Mouse (Mus musculus): ENCODE measurements at regions not wholly inside any gene's neighbourhood (a gene's known extent, or its start where the extent isn't known, plus 50 kb on each side); places are given as distances from the start of the nearest gene placed in this dataset.

DNA sequence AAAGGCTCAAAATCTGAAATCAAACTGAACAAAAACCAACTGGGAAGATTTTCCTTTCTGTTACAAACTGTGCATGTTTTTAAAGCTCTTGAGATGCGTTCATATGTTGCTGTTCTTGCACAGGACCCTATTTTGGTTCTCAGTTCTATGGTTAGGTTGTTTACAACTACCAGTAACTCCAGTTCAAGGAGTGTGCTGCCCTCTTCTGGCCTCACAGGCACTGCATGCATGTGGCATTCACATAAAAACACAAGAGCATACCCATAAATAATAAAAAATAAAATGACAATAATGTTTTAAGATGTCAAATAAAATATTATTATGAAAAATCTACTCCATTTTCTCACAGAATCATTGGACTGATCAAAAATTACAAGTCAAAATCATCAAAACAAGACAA lies 818.9 kb downstream of the Fat4 start:
- Histone ChIP-seq H3K27me3 (ENCODE audit: control insufficient read depth, insufficient read depth, low read length) (no peaks in the 10 kb centered on the region), H3K4me3 (replicated peaks; ENCODE audit: insufficient read depth, low read depth, low read length) (no peak overlapping the region), H3K27ac (ENCODE audit: insufficient read depth, low read length) (no peak overlapping the region), H3K4me1 (ENCODE audit: control insufficient read depth, insufficient read depth, low read length) (no peaks in the 10 kb centered on the region)
- no peak for DNase-seq
- WGBS: 84% methylated on average over 1 of the region's 1 CpGs
- TF ChIP-seq POLR2A (IDR thresholded peaks at IDR 0.05; ENCODE audit: borderline replicate concordance, insufficient read depth, low read length) (no peak), CTCF (IDR thresholded peaks at IDR 0.05; ENCODE audit: borderline replicate concordance, insufficient read depth, low read depth, low read length) (peak; percentile 14; the same call in 1 of the 2 replicates)

DNA sequence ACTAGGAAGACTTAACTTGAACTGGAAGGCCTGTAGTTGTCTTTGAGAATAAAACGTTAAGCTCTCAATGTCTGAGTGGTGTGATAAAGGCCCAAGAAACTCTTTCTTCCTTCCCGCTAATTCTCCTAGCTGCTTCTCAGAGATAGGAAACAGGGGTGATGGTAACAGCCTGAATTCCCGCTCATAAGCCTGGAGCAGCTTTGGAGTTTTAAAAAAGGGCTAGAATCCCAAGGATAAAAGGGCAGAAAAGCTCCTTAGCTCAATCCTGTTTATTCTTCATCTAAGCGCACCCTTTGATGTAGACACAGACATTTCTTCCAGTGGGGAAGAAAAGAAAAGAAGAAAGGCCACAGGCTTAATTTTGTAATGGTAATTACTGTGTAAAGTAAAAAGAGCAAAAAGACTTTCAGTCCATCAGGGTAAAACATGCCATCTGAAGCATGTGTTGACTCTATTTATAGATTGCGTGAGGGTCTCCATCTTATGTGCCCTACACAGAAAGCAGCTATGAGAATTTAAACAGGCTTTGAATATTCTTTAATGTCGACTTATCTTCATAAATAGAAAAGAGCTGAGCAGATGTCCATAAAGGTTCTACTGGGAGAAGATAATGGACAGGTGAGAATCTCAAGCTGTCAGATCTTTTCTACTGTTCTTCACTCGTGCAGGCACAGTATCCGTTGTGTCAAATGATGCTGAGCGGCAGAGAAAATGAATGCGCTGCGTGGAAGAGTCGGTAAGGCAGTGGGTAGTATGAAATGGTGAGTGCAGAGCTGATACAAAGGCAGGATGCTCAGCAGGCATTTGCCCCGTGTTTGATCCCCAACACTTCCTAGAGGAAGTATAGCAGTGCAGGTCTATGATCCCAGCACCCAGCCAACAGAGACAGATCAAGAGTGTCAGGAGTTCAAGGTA lies 818.0 kb upstream of the Intu start:
- no peak overlapping the region for H3K27ac ChIP-seq (ENCODE audit: insufficient read depth, low read length)
- 80% methylated on average over 13 of the region's 13 CpGs for WGBS
- no peak overlapping the region for H3K4me3 ChIP-seq (replicated peaks; ENCODE audit: insufficient read depth, low read depth, low read length)
- no peaks in the 10 kb centered on the region for H3K4me1 ChIP-seq (ENCODE audit: control insufficient read depth, insufficient read depth, low read length)
- DNase-seq: no peak
- TF ChIP-seq POLR2A (IDR thresholded peaks at IDR 0.05; ENCODE audit: borderline replicate concordance, insufficient read depth, low read length) (no peak), CTCF (IDR thresholded peaks at IDR 0.05; ENCODE audit: borderline replicate concordance, insufficient read depth, low read depth, low read length) (no peak)
- no peaks in the 10 kb centered on the region for H3K27me3 ChIP-seq (ENCODE audit: control insufficient read depth, insufficient read depth, low read length)

DNA sequence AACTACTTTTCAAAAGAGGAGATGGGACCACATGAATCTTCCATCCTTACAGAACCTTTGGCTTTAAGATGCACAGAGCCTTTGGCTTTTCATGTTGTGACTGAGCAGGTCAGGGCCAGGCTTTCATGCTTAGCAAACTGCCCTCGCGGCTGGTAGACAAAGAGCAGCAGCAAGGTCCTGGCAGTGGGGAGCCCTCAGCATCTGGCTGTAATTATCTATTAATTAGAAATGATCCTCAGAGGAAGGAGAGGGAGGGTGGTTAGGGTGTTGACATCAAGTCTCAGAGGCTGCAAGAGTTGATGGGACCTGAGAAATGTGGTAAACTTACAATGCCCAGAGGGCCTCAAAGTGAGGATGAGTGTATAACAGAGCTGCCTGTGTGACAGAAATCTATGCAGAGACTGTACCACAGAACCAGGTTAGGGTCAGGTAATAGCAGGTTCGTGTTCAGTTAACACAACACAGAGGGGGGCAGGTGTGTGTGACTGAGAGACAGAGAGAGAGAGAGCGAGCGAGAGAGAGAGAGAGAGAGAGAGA lies 817.0 kb upstream of the Intu start:
- TF ChIP-seq POLR2A (IDR thresholded peaks at IDR 0.05; ENCODE audit: borderline replicate concordance, insufficient read depth, low read length): no peak
- TF ChIP-seq CTCF (IDR thresholded peaks at IDR 0.05; ENCODE audit: borderline replicate concordance, insufficient read depth, low read depth, low read length): no peak
- Histone ChIP-seq H3K4me3 (replicated peaks; ENCODE audit: insufficient read depth, low read depth, low read length) (no peak overlapping the region), H3K27me3 (ENCODE audit: control insufficient read depth, insufficient read depth, low read length) (no peaks in the 10 kb centered on the region), H3K27ac (ENCODE audit: insufficient read depth, low read length) (no peak overlapping the region), H3K4me1 (ENCODE audit: control insufficient read depth, insufficient read depth, low read length) (no peaks in the 10 kb centered on the region)
- no peak for DNase-seq
- 59% methylated on average over 5 of the region's 5 CpGs for WGBS

DNA sequence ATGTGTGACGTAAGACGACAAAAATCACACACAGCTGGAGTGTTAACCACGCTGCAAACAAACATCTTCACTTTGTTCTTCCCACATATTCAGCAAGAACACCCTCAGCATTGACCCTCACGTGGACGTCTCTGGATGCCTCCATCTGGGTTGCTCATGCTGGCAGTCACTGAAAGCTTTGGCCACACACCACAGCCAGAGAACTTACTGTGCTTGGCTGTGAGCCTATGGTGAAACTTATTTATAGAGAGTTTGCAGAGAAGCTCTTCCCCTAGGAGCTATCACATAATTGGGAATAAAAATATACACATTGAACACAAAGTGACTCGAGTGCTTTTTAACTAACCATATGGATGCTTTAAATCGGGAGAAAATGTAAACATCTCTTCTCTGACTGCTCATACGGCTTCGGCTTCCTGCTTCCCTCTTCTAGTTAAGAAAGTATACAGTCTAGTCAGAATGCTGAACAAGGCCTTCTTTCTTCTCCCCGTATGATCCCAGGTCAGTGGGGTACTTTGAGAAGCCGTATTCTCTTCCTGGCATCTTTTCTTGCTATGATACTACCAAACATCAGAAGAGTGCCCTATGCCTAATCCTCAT lies 812.0 kb upstream of the Intu start:
- no peak for TF ChIP-seq CTCF (IDR thresholded peaks at IDR 0.05; ENCODE audit: borderline replicate concordance, insufficient read depth, low read depth, low read length)
- no peak for TF ChIP-seq POLR2A (IDR thresholded peaks at IDR 0.05; ENCODE audit: borderline replicate concordance, insufficient read depth, low read length)
- Histone ChIP-seq H3K27ac (ENCODE audit: insufficient read depth, low read length) (no peak overlapping the region), H3K27me3 (ENCODE audit: control insufficient read depth, insufficient read depth, low read length) (no peaks in the 10 kb centered on the region), H3K4me1 (ENCODE audit: control insufficient read depth, insufficient read depth, low read length) (no peaks in the 10 kb centered on the region), H3K4me3 (replicated peaks; ENCODE audit: insufficient read depth, low read depth, low read length) (no peak overlapping the region)
- 59% methylated on average over 11 of the region's 11 CpGs for WGBS
- no peak for DNase-seq

DNA sequence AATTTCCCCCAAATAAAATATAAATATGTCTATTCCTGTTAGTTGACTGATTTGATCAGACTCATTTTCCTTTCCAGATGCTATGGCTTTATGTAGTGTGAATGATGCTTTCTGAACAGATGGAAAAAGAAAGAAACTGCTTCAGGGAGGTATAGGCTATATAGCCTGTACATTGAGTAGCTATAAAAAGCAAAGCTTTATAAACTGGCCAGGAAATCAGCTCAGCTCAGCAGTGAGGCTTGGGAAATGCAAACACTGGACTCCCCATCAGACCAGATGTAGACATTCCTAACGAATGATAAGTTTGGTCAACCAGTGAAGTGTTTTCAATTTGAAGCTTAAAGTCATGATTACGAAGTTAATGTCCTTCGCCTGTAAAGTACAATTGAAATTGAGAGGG lies 805.3 kb upstream of the Intu start:
- no peak for DNase-seq
- no peak for TF ChIP-seq POLR2A (IDR thresholded peaks at IDR 0.05; ENCODE audit: borderline replicate concordance, insufficient read depth, low read length)
- no peak for TF ChIP-seq CTCF (IDR thresholded peaks at IDR 0.05; ENCODE audit: borderline replicate concordance, insufficient read depth, low read depth, low read length)
- WGBS: 93% methylated on average over 3 of the region's 3 CpGs
- Histone ChIP-seq H3K4me1 (ENCODE audit: control insufficient read depth, insufficient read depth, low read length) (no peaks in the 10 kb centered on the region), H3K27me3 (ENCODE audit: control insufficient read depth, insufficient read depth, low read length) (no peaks in the 10 kb centered on the region), H3K4me3 (replicated peaks; ENCODE audit: insufficient read depth, low read depth, low read length) (no peak overlapping the region), H3K27ac (ENCODE audit: insufficient read depth, low read length) (no peak overlapping the region)

DNA sequence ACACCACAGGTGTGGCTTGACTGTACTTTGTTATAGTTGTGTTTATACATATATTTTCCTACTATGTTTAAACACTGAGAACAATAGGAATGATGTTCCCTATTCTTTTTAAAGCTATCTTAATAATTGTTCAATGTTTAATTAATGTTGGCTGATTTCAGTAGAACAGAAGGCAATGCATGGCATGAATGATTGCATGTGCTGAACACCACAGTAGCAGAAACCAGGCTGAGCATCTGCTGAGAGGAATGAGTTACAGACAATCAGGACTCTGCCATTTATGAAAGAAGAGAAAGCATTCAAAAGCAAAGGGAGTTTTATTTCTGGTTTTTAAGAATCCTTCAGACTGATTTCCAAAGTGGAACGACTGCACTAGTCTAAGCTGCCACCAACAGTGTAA lies 794.4 kb upstream of the Intu start:
- no peak overlapping the region for H3K4me3 ChIP-seq (replicated peaks; ENCODE audit: insufficient read depth, low read depth, low read length)
- WGBS: 28% methylated on average over 1 of the region's 1 CpGs
- no peaks in the 10 kb centered on the region for H3K4me1 ChIP-seq (ENCODE audit: control insufficient read depth, insufficient read depth, low read length)
- no peak overlapping the region for H3K27ac ChIP-seq (ENCODE audit: insufficient read depth, low read length)
- no peak for DNase-seq
- TF ChIP-seq CTCF (IDR thresholded peaks at IDR 0.05; ENCODE audit: borderline replicate concordance, insufficient read depth, low read depth, low read length) (no peak), POLR2A (IDR thresholded peaks at IDR 0.05; ENCODE audit: borderline replicate concordance, insufficient read depth, low read length) (no peak)
- H3K27me3 ChIP-seq (ENCODE audit: control insufficient read depth, insufficient read depth, low read length): no peaks in the 10 kb centered on the region

DNA sequence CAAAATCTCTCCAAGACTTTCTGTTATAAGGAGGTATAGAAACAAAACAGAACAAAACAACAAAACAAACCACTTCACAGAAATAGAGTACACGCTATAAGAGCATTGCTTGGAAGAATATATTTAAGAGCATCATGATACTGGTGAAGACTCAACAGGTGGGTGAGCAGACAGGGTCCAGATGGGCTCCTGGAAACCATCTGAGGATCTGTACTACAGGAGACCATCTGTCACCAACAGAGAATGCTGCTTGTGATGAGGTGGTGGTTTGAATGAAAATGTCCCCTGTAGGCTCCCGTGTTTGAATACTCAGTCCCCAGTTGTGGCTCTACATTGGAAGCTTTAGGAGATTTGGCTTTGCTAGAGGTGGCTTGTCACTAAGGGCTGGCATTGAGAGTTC lies 785.1 kb upstream of the Intu start:
- H3K4me3 ChIP-seq (replicated peaks; ENCODE audit: insufficient read depth, low read depth, low read length): no peak overlapping the region
- H3K27me3 ChIP-seq (ENCODE audit: control insufficient read depth, insufficient read depth, low read length): no peaks in the 10 kb centered on the region
- no peaks in the 10 kb centered on the region for H3K4me1 ChIP-seq (ENCODE audit: control insufficient read depth, insufficient read depth, low read length)
- no peak overlapping the region for H3K27ac ChIP-seq (ENCODE audit: insufficient read depth, low read length)
- DNase-seq: peak in 1 of 2 experiments; percentile 5
- WGBS: 36% methylated on average over 2 of the region's 2 CpGs
- TF ChIP-seq CTCF (IDR thresholded peaks at IDR 0.05; ENCODE audit: borderline replicate concordance, insufficient read depth, low read depth, low read length) (no peak), POLR2A (IDR thresholded peaks at IDR 0.05; ENCODE audit: borderline replicate concordance, insufficient read depth, low read length) (no peak)
